Mouse (Mus musculus) thymus, adult 2 months (tissue): Measurements from ENCODE around the gene Gm15114. TPM values are rescaled to one million over a fixed set of nuclear protein-coding genes. Genes with fewer than 3 reads are reported as not detected.
"Not testable (repeated sequence)": the region's sequence is repeated elsewhere in the genome, so short reads cannot be mapped to it uniquely, and the experiment has no call there.

ENCODE experiments used
- DNase-seq: peaks from one replicate; pipeline ENCODE4 v3.0.0; 2021
- H3K27ac ChIP-seq: fragments of 200-500 bp; 2 replicates; pipeline ENCODE4 v1.5.1; 2012; ENCODE audit warnings: low read length, control low read depth; ENCODE audit not compliant: control insufficient read depth, insufficient read depth
- H3K27me3 ChIP-seq: fragments of 200-500 bp; 2 replicates; pipeline ENCODE4 v1.6.1; 2012; ENCODE audit warnings: mild to moderate bottlenecking, low read length, moderate library complexity, mixed read lengths; ENCODE audit not compliant: control insufficient read depth, insufficient read depth
- H3K36me3 ChIP-seq: fragments of 200-500 bp; 2 replicates; pipeline ENCODE4 v1.6.1; 2012; ENCODE audit warnings: mild to moderate bottlenecking, low read length, moderate library complexity; ENCODE audit not compliant: control insufficient read depth, insufficient read depth
- H3K4me1 ChIP-seq: fragments of 200-500 bp; replicated peaks from 2 replicates; pipeline ENCODE4 v1.6.1; 2012; ENCODE audit warnings: low read length; ENCODE audit not compliant: control insufficient read depth, insufficient read depth
- H3K4me3 ChIP-seq: fragments of 200-500 bp; 2 replicates; pipeline ENCODE4 v1.5.1; 2012; ENCODE audit warnings: mild to moderate bottlenecking, low read length, control low read depth, moderate library complexity; ENCODE audit not compliant: control insufficient read depth, insufficient read depth
- WGBS: fragments of 180-500 bp; shearing (Covaris S2); methylation state at CpG from one replicate; pipeline ENCODE4 v1.1.7; 2018; 5-methylcytosine and 5-hydroxymethylcytosine counted together
- polyA plus RNA-seq: library from polyadenylated mRNA; depleted of rRNA; stranded (reverse); fragments of >200 nt; gene quantifications from 2 replicates; pipeline ENCODE4 v1.2.3, GENCODE M21; 2012; rRNA removed

The Gm15114 gene
- not detected in 2 replicates for polyA plus RNA-seq

- not testable (repeated sequence) for H3K27ac ChIP-seq, H3K4me3 ChIP-seq, H3K36me3 ChIP-seq, DNase-seq, H3K4me1 ChIP-seq, H3K27me3 ChIP-seq
- WGBS = no CpG with 5 or more reads among the region's 1 CpGs
Observed at GRCm38 (mm10) chrX:148488649-148489048, at the start of gene Gm15114. TSS of gene Gm15114 (plus strand) at chrX:148488949.

Other genes starting within 250 kb of the Gm15114 start
- not detected in 2 replicates for gene Gm8334, start 126.2 kb downstream of the Gm15114 start, polyA plus RNA-seq
- not detected in 2 replicates for gene Gm15127, start 174.6 kb downstream of the Gm15114 start, polyA plus RNA-seq